In genomic region chr1:157417861-157418260, GRCm38 (mm10) we compare ENCODE assay signal across 9 mouse cellular contexts. TPM values are rescaled to one million over a fixed set of nuclear protein-coding genes. Genes with fewer than 3 reads are reported as not detected.
A peak's percentile ranks its signal among the peaks of the same experiment; 100 is the strongest.
DNase-seq lines count a peak whose midpoint lies in the region; ATAC-seq and TF ChIP-seq lines count a peak whose summit lies in the region.
"Had no signal": no experiment of that assay in that cellular context is flagged by ENCODE, and none has a peak within 500 bp of the region (broad histone marks: within the 10 kb centered on the region; RNA-seq: fewer than 3 reads in every experiment).

No protein-coding gene starts in this region.

- no peaks in the 10 kb centered on the region for H3K27me3 ChIP-seq in embryonic facial prominence, embryonic 15.5 days
- H3K27me3 ChIP-seq: midbrain, embryonic 12.5 days had no signal

- H3K9me3 ChIP-seq in embryonic facial prominence, embryonic 15.5 days (replicated peaks), result no peaks in the 10 kb centered on the region
- H3K9me3 ChIP-seq: midbrain, embryonic 12.5 days had no signal

- peaks cover 3% of the 10 kb centered on the region; the same call in 1 of the 2 replicates for H3K4me1 ChIP-seq in embryonic facial prominence, embryonic 15.5 days

- TF ChIP-seq CTCF in layer of hippocampus, adult 2 months (conservative IDR thresholded peaks at IDR 0.05), result no peak

- ATAC-seq in embryonic facial prominence, embryonic 15.5 days (ENCODE audit: insufficient number of reproducible peaks, low FRiP score, low TSS enrichment, low read depth), result no peak

- H3K36me3 ChIP-seq in embryonic facial prominence, embryonic 15.5 days, result 0 out of 2 replicates have a peak, but pooled peaks cover 7% of the 10 kb centered on the region

- H3K4me3 ChIP-seq in layer of hippocampus, adult 2 months, result no peak overlapping the region
- no peak overlapping the region for H3K4me3 ChIP-seq in embryonic facial prominence, embryonic 15.5 days (replicated peaks)
- H3K4me3 ChIP-seq: midbrain, embryonic 12.5 days had no signal

- 0 out of 2 replicates have a peak overlapping the region, but pooled peaks have one; percentile 3 for H3K4me2 ChIP-seq in embryonic facial prominence, embryonic 15.5 days (replicated peaks)
- H3K4me2 ChIP-seq: midbrain, embryonic 12.5 days had no signal

- DNase-seq in layer of hippocampus, adult 2 months (ENCODE audit: low spot score in 2 of 2), result no peak
- no peak for DNase-seq in layer of hippocampus, postnatal 25 days (ENCODE audit: extremely low spot score in 1 of 2, low spot score in 1 of 2)
- peak; percentile 38 for DNase-seq in kidney, adult 9 months
- DNase-seq in lung, postnatal 4 days, result peak; percentile 28 to 46
- no peak for DNase-seq in yolk sac, embryonic 10.5 days (ENCODE audit: low spot score)
- no peak for DNase-seq in right cerebral cortex, postnatal 14 days
- no peak for DNase-seq in layer of hippocampus, adult 18-20 months (ENCODE audit: low spot score in 2 of 2)

- H3K27ac ChIP-seq in layer of hippocampus, adult 2 months, result peak overlapping the region; percentile 83
- peak overlapping the region; percentile 22; the same call in 1 of the 2 replicates for H3K27ac ChIP-seq in embryonic facial prominence, embryonic 15.5 days (replicated peaks)
- H3K27ac ChIP-seq: midbrain, embryonic 12.5 days had no signal

- WGBS in embryonic facial prominence, embryonic 15.5 days, result 30% methylated on average over 7 of the region's 7 CpGs

- H3K9ac ChIP-seq in embryonic facial prominence, embryonic 15.5 days, result no peak overlapping the region
- H3K9ac ChIP-seq: midbrain, embryonic 12.5 days had no signal

RNA-seq across cellular contexts. Expression of gene Rasal2, which starts 5.5 kb away (rescaled TPM):
- 10 to 100 TPM; 91.1 to 93.7 TPM for total RNA-seq in layer of hippocampus, adult 2 months (2021)
- 10 to 100 TPM; 70.0 to 77.8 TPM for total RNA-seq in layer of hippocampus, postnatal 25 days (2021)
- 16.8 and 17.1 TPM in 2 replicates for polyA plus RNA-seq in embryonic facial prominence, embryonic 15.5 days (2015; fragmentation: Nextera tagmentation; extraction: Ambion mirVana)
- 10 to 100 TPM; 79.0 to 80.8 TPM for total RNA-seq in layer of hippocampus, adult 18-20 months (2021)

RNA-seq across cellular contexts. Expression of gene Cryzl2, which starts 40.5 kb away (rescaled TPM):
- total RNA-seq in layer of hippocampus, adult 2 months (2021), result 1 to 10 TPM; 4.3 to 5.1 TPM
- total RNA-seq in layer of hippocampus, postnatal 25 days (2021), result 1 to 10 TPM; 3.6 to 4.6 TPM
- polyA plus RNA-seq in embryonic facial prominence, embryonic 15.5 days (2015; fragmentation: Nextera tagmentation; extraction: Ambion mirVana), result 14.1 and 14.2 TPM in 2 replicates
- total RNA-seq in layer of hippocampus, adult 18-20 months (2021), result 1 to 10 TPM; 5.5 to 5.7 TPM

Comparison
In these comparisons a context has a peak if more than half of its experiments do, and no peak if none do; other contexts are left out.
1. DNase-seq: peak in kidney, adult 9 months (single experiment) and lung, postnatal 4 days (2 of 2); none in layer of hippocampus, adult 2 months (0 of 2), layer of hippocampus, postnatal 25 days (0 of 2), yolk sac, embryonic 10.5 days (single experiment), right cerebral cortex, postnatal 14 days (single experiment) and layer of hippocampus, adult 18-20 months (0 of 2).